Mouse (Mus musculus): Measurements from ENCODE around the gene Alpk3.

Gene Alpk3

DNA sequence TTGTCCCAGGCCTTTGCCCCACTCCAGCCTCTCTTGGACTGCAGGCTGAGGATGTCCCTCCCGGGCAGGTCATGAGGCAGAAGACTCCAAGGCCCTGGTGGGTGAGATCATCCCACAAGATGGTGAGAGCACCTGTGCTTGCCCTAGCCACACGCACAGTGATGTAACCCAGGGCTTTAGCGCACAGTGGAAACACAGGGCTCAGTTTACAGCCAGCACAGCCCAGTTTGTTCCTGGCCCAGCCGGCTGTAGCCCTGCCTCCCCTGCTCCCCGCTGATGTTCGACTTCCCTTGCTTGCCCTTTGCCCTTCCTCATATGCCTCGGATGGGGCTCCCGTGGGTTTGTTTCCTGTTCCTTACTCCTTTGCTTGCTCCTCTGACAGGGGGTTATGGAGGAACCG is 17.1 kb downstream of the Alpk3 start:
- no peak for DNase-seq (ENCODE audit: low spot score)

DNA sequence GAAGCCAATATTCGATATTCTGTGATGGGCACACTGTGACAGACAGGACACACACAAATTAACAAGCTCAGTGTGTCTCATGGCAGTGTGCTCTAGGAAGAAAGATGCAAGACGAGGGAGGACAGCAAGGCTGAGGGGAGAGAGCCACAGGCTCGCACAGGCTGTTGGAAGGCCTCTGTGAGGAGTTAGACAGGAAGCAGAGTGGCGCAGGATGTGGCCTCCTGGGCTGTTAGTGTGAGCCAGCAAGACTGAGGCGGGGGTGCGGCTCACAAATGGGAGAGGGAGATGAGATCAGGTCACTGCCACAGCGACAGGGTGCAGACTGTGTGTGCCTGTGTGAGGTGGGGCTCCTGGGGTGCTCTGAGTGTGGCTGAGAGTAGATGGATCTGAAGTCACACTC is 17.9 kb downstream of the Alpk3 start:
- DNase-seq (ENCODE audit: low spot score), result no peak

DNA sequence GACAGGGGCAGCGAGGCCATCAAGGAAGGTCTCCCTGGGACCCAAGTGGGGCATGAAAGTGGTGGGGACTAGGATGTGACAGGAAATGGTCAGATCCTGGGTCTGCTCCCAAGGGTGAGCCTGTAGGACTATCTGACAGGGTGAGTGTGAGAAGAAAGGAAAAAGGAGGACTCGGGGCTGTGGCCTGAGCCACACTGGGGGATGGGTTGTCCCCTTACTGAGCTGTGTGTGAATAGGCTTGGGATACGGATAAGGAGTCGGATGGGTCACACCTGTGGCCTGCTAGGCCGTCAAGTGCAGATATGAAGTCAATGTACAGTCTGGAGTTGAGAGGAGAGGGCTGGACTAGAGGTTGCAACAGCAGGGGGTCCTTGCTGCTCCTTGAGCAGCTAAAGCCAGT is 18.3 kb downstream of the Alpk3 start:
- DNase-seq (ENCODE audit: low spot score), result no peak

DNA sequence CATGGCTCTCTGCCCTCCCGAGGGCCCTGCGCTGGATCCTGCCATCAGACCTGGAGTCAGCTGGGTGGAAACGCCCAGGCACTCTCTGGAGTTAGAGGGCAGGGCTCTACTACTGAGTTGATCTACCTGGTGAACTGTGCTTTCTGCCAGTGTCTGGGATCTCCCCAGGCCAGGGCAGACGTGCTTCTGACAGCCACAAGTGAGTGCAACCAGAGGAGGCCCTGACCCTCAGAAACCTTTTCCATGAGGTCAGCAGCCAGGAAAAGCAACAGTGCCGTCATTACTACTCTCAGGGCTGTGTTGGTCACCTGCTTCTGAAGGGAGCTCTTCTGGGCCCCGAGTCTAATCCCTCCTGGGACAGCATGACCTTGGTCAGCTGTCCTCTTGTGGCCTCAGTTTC is 19.6 kb downstream of the Alpk3 start:
- DNase-seq (ENCODE audit: low spot score), result no peak

DNA sequence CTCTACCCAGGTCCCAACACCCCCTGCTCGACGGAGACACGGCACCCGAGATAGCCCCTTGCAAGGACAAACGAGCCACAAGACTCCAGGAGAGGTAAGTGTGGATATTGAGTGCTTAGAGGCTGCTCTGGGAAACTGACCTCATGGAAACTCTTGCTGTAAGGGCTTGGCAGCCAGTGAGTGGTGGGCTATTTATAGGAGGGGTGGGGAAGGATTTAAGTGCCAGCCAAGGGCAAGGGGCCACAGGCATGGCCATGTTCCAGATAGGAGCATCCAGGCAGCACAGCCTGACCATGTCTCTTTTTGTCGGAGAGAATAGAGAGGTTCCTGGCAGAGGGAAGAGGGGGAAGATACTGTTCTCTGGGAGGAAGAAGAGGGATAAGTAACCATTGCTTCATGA is 21.3 kb downstream of the Alpk3 start:
- no peak for DNase-seq (ENCODE audit: low spot score)

DNA sequence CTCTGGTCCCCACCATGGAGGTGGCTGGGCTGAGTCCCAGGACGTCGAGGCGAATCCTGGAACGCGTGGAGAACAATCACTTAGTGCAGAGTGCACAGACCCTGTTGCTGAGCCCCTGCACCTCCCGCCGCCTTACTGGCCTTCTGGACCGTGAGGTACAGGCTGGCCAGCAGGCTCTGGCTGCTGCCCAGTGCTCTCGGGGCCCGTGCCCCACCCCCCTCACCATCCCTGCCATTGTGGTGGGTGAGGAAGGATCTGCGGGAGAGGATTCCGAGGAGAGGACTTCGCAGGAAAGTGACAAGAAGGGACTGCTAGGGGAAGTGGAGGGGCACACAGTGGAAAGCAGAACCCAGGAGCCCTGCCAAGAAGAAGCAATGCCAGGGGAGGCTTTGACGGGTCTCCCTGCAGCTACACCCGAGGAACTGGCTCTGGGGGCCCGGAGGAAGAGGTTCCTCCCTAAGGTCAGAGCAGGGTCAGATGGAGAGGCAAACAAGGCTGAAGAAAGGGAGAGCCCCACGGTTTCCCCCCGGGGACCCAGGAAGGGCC is 36.1 kb downstream of the Alpk3 start:
- no peak for DNase-seq (ENCODE audit: low spot score)

DNA sequence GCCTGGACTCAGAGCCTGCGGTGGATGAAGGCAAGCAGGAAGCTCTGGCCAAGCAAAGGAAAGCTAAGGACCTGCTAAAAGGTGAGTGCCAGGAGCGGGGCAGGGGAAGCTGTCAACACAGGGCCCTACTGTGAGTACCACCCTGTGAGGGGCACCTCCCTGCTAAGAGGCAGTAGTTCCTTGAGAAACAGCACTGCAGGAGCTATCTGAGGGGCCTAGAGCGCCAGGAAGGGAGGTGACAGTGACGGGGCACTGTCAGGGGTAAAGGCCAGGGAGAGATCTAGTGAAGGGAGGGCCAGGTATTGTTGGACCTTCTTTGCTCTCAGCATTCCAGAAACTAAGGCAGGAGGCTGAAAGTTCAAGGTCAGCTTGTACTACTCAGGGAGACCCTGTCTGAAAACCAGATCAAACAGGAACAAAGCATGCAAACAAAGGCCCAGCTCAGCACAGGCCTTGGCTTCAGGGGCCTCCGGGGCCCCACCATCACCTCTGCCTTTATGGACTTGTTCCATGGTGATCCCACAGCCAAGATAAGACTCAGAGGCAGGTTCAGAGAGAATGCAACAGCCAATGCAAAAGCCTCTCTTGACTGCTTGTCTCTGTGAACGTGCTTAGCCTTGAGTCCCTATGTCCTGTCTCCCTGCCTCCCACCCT is 36.8 kb downstream of the Alpk3 start:
- DNase-seq (ENCODE audit: low spot score), result no peak

DNA sequence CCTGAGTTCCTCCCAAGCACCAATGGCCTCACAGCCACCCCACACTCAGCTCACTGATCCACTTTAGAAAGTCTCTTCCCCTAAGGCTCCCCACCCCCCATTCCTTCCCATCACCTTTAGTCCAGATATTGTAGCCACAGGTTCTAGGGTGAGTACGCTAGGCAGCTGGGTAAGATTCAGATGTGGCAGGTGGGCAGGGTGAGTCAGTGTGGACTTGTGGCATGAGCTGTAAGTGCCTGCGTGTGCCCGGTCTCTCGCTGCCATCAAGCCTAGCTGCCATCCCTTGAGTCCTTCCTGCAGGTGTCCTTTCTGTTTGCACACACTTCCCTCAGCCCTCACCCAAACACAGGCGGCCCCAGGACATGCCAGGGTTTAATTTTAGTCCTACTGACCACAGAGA is 42.9 kb downstream of the Alpk3 start:
- DNase-seq (ENCODE audit: low spot score), result no peak

DNA sequence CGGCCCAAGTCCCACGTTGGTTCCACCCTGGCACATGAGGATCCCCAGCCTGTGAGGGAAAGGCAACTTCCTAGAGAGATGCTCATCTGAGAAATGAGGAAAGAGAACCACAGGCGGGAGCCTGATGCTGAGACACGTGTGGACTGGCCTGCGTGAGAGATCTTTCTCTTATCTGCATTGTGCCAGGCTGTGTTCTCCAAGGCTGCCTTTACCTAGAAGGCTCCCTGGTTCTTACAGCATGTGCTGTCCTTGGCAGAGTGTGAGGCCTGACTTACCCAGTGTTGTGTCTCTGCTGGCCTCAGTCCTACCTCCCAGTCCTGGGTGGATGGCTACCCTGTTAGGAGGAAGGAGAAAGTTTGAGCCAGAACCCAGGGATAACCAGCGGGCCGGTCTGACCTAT is 45.5 kb downstream of the Alpk3 start:
- no peak for DNase-seq (ENCODE audit: low spot score)

DNA sequence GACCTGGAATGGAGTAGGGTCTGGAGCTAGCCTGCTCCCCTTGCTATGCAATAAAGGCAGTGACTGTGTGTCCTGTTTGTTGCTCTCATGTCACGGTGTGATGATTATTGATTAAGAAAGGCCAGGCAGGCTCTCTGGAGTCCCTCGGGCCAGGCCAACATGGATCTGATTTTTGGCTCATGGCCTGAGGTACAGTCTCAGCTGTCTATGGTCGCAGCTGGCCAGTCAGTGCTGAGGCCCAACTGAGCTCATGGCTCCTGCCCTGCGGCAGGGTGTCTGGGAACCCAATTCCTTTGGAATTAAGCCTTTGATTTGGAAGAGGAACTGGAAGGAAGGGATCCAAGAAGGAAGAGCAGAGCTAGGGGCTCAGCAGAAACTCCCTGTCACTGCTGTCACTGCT is 48.1 kb downstream of the Alpk3 start:
- DNase-seq (ENCODE audit: low spot score), result no peak

DNA sequence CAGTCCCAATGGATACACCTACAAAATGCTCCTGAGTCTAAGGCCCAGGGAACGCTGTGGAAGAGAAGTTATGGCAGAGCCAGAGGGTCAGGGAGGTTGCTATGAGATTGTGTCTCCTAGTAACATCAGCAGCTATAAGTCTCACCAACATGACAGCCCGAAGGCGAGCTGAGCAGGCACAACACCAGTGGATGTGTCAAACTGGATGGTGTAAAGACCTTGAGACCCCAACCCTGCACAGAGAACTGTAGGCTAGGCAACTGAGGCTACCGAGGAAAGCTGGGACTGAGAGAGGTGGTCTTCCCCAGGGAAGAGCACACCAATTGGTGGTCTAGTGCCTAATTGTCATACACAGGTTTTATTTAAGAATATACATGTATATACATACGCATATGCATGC is 50.8 kb downstream of the Alpk3 start:
- no peak for DNase-seq (ENCODE audit: low spot score)

DNA sequence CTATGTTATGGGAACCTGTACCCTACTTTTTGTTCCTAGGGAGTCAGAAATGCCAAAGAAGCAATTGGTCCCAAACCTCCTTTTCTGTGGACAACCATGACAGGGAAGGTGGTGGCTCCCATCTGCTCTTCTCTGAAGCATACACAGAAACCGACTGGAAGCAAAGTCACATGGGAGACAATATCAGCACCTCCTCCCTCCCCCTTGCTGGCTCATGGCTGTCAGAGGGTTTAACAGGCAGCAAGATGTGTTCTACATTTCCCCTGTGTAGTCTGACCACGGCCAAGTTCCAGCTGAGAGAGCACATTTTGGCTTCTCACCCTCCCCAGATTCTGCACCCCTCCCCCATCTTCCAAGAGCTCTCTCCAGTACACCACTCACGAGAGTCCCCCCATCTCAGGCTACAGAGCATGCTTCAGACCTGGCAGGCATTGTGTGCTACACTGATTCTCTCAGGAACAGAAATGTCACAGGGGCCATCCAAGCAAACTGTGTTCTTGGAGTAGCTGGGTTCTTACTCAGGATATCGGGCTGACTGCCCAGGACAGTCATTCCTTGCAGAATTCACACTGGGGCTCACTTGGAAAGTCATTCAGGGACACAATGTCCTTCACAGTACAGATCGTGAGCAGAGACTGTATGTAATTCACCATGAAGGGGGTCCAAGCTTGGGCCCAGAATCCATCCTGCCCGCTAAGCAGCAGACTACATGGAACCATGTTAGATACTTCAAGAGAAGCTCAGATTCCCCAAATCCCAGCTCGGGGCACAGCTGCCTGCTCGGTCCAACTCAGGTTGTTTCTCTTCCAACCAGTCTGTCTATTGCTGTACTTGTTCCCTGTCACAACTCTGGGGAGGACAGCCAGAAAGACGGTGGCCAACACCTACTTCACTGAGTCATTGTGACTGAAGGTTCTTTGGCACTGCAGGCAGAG is 52.6 kb downstream of the Alpk3 start:
- DNase-seq (ENCODE audit: low spot score), result peak; percentile 22

DNA sequence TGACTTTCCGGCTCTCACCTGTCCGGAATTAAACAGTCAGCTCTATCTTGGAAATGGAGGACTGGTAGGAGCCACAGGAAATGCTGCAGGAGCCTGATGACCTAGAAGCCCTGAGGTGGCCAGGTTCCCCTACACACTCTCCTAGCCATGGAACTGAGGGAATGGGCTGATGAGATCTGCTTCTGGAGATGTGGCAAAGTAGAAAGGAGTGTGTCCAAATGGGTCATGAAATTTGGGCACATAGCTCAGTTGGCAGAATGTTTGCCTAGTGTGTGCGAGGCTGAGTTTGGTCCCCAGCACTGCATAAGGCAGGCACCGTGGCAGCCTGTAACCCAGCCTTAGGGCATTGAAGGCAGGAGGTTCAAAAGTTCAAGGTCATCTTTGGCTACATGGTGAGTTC is 53.4 kb downstream of the Alpk3 start:
- no peak for DNase-seq (ENCODE audit: low spot score)

DNA sequence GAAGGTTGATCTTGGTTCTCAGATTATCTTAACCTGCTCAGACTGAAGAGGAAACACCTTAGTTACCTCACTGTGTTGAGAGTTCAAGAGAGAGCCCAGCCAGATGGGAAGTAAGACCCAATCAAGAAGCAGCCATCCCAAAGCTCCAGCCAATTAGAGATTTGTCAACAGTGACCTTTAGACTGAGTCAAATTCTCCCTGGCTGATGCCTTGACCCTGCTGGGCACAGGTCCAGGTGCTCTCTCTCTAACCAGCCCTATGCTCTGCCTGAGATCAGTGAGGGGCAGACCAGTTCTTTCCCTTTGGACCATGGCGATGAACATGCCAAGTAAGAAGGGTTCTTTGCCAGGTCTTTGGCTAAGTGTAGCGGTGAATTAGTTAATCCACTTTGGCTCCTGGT is 54.3 kb downstream of the Alpk3 start:
- no peak for DNase-seq (ENCODE audit: low spot score)

DNA sequence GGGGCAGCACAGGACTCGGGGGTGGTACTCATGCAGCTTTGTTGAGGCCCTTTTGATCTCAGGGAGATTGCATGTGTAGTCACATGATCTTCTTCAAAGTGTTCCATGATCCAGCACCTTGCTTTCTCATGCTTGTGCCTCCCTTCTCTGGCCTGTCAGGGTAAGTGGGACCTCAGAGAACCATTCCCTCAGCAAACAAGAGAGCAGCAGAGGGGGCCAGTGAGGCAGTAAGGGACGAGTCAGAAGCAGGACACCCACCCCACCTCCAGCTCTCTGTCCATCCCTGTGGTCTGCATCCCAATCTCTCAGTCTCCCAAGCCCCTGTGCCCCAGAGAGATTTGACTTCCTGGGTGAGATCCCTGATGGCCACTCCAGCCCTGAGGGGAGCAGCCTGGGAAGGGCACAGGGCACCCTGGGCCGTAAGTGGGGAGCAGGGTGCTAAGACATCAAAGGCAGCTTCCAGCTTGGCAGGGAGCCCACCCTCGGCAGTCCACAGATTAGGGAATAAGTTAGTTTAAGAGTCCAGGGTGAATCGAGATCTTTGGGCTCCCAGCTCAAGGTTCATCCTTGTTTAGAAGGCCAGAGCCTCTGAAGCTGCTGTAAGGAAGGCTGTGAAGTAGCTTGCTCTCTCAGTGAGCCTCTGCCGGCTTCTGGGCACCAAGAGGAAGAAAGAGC is 55.4 kb downstream of the Alpk3 start:
- DNase-seq (ENCODE audit: low spot score), result peak; percentile 56

DNA sequence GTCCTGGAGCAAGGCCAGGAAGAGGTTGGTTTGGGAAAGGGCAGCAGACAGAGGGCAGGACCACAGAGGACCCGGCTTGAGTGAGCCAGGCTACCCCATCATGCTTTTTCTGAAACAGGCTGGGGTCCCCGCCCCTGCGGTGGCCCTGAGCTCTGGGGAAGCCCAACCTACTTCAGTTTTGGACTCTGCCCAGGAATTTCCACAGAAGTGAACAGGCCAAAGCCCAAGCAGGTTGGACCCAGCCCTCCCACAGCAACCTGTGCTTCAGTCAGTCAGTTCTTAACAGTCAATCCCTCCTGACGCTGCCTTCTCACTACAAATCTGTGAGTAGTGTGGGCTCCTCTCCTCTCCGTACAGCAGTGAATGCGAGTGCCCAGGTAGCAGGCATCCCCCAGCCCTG is 57.2 kb downstream of the Alpk3 start, which contains the start of gene Slc28a1:
Gene Slc28a1 (plus strand): TSS at position 245 of the 400 bp plus-strand sequence.
- no peak for DNase-seq (ENCODE audit: low spot score)

DNA sequence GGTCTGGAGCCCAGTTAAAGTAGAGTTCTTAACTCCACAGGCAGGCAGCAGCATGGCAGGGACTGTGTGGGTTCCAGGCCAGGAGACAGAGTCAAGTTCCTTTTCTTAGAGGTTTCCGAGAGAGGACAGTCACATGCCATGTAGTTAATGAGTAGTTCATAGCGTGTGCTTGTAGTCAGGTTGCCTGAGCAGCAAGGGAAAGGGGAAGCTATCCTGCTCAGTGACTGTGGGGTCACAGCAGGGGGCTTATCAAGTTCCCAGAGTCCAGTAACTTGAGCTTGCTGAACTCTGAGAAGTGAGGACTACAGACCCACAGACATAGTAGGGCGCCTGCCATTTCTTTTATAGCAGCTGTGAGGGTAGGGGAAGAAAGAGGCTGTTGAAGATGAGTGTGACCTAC is 63.7 kb downstream of the Alpk3 start:
- DNase-seq (ENCODE audit: low spot score), result no peak

DNA sequence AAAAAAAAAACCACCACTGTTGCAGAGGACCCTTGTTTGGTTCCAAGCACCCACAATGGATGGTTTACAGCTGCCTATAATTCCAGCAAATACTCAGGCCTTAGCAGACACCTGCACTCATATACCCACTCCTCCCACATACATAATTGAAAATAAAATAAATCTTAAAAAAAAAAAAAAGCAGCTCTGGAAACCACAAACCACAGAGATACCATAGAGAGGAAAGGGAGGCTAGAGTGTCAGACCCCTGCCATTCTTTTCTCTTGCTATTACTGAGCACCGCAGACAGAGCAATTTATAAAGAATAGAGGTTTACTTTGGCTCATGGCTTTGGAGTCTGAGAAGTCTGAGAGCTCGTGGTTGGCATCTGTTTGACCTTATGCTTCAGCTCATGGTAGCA is 65.4 kb downstream of the Alpk3 start:
- no peak for DNase-seq (ENCODE audit: low spot score)

DNA sequence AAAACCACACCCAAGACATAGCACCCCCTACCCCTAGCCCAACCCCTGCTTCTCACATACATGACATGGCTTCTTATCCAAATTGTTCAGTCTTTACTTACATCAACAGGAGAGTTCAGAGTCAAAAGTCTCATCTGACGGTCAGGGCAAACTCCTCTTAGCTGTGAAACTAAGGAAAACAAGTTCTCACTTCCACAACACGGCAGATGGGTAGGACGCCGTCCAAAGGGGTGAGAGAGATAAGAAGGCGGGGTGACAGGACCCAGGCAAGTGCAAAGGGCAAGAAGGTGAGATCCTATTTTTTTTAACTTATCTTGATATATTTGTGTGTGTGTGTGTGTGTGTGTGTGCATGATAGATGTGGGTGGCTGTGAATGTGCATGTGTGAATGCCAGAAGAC is 66.2 kb downstream of the Alpk3 start:
- no peak for DNase-seq (ENCODE audit: low spot score)

DNA sequence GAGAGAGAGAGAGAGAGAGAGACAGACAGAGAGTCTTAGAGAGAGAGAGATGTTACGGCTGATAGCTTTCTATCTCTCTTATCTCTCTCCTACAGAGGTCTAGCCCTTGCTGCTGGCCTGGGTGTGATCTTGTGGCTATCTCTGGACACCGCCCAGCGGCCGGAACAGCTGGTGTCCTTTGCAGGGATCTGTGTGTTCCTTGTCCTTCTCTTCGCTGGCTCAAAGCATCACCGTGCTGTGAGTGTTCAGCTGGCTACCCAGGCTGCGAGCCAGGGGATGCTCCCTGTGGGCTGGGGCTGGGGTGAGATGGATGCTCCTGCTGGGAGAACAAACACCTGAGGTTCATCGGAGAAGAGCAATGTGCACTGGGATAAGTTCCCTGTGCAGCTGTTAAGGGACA is 67.4 kb downstream of the Alpk3 start:
- DNase-seq (ENCODE audit: low spot score), result no peak

DNA sequence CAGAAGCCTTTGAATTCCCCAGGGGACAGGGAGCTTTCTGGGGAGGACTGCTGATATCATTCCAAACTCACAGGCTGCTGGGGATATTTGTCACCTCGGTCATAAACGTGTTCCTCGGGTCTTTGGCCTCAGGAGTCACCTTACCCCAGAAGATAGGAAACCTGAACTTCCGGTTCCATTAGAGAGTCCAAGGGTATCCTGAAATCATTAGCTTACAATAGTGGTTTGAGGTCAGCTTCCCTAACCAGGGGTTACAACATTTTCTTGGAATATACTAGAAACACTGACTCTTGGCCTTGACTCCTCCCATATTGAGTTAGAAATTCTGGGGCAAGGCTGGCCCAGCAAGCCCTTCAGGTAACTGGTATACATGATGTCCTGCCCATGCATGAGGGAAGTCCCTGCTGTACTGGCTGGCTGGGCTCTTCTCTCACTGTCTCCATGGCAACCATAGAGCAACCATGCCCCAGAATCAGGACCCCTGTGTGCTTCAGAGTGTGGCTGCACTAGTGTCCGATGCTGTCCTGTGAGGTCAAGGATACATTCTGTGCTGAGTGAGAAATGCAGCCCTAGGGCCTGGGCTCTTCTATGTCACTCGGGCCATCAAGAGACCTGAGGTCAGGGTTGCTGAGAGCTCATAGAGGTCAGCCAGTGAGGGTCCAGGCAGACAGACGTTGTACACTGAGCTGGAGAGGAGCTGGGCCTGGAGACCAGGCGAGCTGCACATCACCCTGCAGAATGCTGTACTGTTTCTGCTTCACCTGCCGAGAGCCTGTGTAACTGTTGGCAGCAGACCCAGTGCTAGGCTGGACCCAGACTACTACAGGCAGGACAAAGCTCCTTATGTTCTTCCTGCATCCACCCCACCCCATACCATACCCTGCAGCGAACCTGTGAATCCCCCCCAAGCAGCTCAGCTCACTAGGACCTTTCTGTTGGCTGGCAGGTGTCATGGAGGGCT is 68.1 kb downstream of the Alpk3 start:
- no peak for DNase-seq (ENCODE audit: low spot score)

DNA sequence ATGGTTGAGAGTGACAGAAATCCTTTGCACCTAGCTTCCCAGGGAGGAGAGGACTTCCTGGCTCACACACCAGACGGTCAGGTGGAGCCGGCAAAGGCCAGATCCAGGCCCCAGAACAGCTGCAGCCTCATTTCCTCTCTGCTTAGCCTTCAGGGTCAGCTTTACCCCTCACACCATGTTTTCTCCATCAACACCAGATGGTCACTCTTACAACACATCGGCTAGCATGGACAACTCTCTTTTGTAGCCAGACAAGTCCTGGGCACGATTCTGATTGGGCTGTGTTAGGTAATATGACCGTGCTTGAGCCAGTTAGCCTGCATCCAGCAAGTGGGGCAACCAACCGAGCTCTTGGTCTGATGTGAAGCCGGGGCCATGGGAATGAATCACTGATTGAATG is 74.5 kb downstream of the Alpk3 start:
- no peak for DNase-seq (ENCODE audit: low spot score)

Measured in ovary, adult 18-20 months (tissue).